Mouse (Mus musculus): ENCODE data around the gene Ank2.

The Ank2 gene

DNA sequence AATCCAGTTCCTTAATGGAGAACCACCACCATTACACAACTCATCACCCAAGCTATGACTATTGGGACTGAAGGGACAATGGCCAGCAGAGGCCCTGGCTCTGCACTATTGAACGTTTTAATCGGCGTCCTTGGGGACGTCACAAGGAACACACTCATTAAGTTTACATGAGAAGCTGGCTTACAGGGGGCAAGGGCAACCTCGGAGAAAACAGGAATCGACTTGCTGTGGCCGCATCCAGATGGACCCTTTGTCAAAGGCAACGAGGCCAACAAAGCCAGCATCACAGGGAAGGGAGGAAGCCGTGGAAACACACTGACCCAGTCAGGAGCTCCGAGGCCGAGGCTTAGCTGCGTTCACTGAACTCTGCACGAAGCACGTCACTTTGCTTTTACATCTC lies 205.1 kb downstream of the Ank2 start:
- no peak for DNase-seq (ENCODE audit: low spot score in 2 of 2)

DNA sequence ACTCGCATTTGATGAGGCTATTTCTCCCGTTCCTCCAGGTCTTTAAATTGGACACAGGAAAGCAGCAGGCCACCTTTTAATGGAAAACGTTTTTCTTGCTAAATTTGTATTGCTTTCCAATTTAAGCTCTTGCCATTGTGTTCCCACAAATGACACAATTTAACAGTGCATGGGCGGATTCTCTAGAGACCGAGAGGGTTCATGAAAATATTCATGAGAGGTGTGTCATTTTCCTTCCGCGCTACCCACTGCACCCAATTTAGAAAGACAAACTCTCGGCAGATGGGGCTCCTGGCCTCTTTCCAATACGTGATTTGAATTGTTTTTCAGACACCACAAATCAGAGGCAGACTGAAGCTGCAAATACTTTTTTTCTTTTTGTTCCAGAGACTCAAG lies 205.7 kb downstream of the Ank2 start:
- DNase-seq (ENCODE audit: low spot score in 2 of 2): peak; percentile 51 to 75

DNA sequence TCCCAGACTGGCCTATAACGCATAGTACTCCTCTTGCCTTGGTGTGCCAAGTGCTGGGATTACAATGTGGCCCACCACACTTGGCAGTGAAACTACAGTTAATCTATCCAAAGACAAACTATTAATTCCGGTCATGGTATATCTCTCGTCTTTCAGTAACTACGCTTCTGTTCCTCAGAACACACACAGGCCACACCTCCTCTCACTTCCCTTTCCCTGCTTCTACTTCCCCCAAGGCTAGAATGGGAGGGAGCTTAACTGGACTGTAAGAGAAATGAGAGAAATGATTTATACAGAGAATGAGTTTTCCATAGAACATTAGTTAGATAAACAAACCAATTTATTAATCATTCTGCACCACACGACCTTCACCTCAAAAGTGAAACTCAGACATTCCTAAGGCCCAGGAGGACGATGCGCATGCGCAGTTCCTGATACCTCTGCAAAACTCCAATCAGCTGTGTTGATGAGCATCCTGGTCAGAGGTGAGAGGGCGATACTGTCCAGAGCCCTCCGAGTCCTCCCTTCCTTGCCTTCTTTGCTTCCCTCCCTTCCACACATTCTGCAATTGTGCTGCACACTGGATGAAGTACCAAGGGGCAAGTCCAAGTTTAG lies 206.2 kb downstream of the Ank2 start:
- no peak for DNase-seq (ENCODE audit: low spot score in 2 of 2)

DNA sequence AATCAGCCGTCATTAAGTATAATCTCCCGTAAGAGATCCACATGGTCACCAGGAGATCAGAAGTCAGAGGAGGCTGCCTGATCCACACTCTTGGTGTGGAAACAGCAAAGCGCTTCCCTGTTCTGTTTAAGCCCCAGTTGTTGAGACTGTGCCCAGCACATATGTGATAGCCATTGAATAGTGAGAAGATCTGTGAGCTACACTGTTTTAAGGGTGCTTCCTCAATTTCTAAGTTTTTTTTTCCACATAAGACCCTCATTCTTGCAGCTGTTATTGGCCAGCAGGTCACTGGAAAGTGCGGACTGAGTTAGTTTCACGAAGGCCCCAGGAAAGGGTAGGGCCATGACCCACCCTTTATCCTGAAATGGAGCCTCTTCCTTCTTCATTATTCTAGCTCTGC lies 216.9 kb downstream of the Ank2 start:
- no peak for DNase-seq (ENCODE audit: low spot score in 2 of 2)

DNA sequence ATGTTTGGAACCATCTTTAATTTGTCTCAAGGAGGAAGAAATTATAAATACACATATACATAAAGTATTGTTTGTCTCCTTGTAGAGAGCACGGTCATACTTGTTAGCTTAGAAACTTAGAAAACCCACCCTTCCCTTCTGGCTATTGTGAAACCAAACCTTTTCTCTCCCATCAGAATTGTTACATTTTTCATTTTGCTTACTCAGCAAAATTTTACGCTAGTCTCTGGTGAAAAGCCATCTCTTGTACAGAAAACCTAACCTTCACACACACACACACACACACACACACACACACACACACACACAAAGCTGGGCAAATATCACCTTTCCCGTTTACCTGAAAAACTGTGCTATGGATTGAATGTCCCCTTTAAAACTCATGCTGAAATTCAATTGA lies 217.8 kb downstream of the Ank2 start:
- no peak for DNase-seq (ENCODE audit: low spot score in 2 of 2)

DNA sequence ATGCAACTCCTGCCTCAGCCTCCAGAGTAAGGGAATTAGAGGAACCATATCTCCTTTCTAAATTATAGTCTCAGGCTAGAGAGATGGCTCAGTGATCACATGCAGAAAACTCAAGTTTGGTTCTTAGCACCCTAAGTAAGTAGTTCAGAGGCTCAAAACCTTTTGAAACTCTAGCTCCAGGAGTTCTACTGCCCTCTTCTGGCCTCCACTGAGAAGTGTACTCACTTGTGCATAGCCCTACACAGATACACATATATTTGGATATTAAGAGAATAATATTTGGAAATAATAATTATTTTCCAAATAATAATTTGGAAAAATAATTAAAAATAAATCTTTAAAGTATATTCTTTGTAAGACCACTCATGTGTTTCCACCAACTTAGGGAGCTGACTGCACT lies 218.8 kb downstream of the Ank2 start:
- DNase-seq (ENCODE audit: low spot score in 2 of 2): no peak

DNA sequence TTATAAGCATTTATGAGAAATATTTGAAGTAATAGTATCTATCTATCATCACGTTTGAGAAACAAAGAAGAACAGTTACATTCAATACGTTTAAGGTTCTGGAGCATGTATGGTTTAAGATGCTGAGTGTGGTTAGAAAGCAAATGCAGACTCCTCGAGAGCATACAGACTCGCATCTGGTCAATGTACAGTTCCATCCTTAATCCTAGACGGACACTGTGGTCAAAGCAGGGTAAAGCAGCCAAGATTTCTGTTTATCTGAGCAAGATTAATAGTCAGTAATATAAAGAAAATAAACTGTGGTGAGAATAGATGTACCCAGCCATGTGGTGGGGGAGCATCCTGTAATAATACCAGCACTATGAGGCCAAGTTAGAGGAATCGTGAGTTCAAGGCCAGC lies 223.2 kb downstream of the Ank2 start:
- DNase-seq (ENCODE audit: low spot score in 2 of 2): no peak

DNA sequence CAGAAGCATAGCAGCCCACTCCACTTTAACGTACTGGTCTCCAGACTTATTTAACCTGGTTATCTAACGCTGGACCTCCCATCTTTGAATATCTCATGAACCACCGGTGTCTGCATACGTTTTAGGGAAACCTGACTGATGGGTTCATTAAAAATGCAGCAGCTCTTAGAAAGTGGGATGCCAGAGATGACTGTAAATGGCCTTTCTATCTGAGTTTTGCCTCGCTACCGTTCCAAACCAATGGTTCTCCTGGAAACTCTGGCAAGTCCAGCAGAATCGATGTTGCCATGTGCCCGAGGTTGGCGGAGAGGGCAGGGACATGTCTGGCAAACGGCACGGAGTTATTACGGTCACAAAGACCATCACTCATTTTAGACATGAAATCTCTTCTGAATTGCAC lies 226.3 kb downstream of the Ank2 start:
- DNase-seq (ENCODE audit: low spot score in 2 of 2): no peak

DNA sequence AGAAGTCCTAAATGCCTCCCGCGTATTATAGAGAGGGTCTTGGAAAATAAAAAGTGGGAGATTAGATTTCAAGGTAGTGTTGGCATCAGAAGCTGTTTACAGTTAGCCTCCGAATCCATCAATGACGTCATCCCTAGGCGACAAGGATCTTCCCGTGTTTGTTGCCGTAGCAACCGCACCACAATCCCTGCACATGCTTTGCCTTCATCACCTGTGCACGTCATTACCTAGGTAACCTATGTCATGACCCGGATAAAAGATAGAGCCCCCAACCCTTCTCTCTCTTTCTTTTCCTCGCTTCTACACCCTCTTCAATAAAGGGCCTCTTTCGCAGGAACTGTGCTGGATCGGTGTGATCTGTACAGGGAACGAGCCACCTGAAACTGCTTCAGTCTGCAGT lies 229.5 kb downstream of the Ank2 start:
- no peak for DNase-seq (ENCODE audit: low spot score in 2 of 2)

DNA sequence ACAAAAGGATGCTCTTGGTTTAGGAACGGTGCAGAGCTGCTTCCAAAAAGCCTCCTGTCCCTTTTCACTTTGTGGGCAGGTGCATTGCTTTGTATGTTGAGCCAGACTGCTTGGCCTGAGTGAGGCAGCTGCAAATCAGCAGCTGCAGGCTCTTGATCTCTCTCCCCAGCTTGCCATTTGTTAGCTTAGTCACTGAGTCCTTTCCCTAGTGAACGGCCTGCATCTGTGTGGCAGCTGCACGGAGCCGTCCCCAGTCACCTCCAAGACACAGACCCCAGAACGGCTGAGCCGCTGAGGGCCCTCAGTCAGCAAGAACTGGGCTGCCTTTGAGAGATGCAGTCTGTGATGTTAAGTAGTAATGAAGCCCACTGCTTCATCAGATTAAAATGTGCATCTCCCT lies 231.3 kb downstream of the Ank2 start:
- no peak for DNase-seq (ENCODE audit: low spot score in 2 of 2)

DNA sequence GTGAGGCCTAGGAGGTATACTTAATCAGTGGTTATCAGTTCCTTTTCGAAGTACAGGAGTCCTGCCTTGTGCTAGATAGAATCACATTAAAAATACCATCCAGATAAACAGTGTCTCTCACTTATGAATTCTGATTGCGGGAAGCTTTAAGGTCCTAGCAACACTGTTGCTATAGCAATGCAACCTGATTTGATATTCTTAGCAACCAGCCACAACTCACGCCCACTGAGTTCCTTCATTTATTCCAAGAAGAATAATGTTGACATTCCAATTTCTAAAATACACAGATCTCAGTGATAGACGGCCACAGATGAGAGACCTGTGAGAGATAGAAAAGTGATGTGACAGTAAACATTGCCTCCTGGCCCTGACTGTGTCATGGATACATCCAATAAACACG lies 233.4 kb downstream of the Ank2 start:
- DNase-seq (ENCODE audit: low spot score in 2 of 2): no peak

DNA sequence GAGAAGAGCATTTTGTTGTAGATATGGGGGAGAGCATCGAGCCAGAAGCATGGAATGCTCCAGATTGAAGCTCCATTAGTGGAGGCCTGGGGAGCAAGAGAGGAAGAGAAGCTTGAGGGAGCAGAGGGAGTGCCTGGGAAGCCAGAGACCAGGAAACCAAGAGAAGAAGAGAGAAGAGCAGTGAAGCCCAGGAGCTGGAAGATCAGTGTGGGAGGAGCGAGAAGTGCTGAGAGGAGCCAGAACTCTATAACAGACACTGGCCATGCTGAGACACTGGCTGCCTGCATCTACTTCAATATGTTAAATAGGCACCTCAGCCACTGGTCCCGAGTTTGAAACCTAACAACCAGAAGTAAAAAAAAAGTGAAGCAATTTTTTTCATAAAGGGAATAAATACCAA lies 234.0 kb downstream of the Ank2 start:
- DNase-seq (ENCODE audit: low spot score in 2 of 2): no peak

DNA sequence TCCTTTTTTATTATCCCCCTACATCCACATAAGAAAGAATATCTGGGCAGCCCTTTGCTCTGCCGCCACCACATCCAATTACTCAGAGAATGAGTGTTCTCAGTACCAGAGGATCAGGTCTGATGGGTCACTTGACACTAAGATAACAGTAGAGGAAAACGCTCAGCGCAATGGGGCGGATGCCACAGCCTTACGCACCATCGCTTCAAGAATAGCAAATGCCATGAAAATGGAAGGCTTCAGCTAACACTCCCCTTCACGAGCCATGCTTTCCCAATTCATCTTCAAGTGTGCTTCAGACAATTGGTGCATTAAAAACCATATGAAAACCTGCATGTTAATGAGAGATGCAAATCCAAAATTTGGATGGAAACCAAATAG lies 238.4 kb downstream of the Ank2 start:
- no peak for DNase-seq (ENCODE audit: low spot score in 2 of 2)

DNA sequence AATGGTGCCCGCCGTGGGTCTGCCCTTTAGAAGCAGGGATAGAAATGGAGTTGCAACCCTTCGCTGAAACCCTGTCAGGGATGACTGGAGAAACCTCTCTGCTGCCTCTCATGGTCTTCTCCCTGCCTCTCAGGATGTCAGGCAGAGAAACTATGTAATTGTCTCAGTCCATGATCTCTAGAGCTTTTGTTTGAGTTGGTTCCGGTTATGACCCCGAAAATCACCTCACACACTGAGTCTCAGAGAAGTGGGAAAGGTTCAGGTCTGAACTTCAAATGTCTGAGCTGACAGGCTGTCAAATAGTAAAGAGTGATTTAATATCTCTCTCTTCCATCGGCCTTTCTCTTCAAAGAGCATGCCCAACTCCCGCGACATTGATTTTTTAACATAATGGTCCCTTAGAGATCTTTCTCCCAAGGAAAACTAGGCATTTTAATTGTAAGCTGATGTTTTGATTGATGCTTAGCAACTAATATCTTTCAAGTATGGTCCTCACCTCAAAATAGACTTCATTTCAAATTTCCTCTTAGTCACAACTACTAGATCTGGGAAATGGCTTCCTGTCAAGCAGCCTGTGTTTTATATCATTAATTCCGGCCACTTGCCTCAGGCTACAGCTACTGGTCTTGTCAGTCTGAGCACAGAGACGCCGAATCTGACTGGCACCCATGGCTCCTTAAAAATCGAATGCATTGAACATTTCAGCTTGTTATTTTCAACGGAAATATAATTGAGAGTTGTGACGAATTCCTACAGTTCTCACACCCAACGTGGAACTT lies 239.0 kb downstream of the Ank2 start:
- no peak for DNase-seq (ENCODE audit: low spot score in 2 of 2)

DNA sequence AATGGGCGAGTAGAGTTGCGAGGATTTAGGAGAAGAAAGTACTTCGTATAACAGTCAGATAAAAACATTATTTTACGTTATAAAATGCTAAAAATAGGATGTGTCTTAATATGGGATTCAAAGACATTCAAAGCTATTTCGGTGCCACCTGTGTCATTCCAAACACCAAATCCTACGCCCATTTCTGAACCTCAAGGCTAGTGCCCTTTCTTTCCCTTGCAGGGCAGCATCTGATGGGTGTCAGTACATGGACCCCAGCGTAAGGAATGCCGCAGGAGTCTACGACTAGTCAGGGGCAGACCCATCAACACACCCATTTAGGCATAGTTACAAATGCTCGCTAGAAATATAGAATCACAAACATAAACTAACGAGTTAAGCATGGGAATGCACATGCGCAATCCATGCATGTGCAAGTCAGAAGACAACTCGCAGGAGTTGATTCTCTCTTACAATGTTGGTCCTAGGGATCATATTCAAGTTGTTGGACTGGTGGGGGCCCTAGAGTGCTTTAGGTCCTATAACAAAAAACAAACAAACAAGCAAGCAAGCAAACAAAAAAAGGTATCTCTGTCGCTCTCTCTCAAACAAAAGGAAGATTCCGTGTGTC lies 240.6 kb downstream of the Ank2 start:
- DNase-seq (ENCODE audit: low spot score in 2 of 2): no peak

DNA sequence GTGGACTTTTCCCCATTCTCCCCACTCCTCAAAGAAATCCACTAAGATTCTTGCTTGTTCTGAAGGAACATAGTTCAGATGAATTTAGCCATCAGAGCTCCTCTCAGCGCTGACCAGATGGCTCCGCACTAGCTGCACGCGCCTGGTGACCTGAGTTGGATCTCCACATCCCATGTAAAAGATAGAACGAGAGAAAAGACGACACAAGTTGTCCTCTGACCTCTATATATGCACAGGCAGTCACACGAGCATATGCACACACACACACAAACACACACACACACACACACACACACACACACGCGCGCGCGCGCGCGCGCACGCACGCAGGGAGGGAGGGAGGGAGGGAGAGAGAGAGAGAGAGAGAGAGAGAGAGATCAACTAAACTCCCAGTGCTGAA lies 241.2 kb downstream of the Ank2 start:
- DNase-seq (ENCODE audit: low spot score in 2 of 2): no peak

DNA sequence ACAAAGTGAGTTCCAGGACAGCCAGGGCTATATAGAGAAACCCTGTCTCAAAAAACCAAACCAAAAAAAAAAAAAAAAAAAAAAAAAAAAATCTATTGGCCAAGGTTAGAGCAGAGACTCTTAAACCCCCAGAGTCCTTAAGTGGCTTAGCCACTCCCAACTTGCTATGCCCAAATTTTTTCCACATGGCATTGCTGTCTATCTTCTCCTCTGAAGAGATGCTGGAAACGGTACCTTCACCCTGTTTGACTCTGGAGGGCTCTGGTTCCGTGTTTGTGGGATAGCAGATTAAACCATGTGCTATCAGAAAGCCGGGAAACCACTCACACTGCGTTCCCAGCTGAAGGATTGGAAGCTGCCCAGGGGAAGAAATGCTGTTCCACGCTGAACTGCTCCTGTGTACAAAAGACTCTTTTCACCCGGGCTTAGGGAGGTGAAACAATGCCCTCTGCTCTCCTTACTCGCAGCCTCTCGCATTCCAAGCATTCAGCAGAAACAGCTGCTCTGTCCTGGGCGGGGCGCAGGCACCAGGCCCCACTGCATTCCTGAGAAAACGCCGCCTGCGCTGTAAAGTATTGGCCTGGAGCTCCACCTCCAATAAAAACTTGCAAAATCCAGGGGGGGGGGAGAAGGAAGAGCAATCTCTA lies 241.7 kb downstream of the Ank2 start:
- DNase-seq (ENCODE audit: low spot score in 2 of 2): no peak

DNA sequence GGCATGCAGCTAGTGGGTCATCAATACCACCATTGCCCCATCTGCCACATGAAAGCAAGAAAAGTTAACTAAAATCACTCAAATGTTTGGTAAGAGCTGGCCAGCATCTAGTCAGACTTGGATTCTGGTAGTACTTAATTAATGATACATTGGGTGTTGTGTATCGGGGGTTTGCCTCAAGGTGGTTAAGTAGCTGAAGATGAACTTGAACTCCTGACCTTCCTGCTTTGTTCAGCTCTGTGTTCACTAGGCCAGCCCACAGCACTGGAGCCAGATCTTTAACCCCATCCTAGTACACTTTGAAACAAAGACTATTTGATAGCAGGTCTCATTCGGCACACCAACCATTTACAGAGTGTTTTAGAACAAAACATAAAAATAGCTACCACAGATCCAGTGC lies 242.5 kb downstream of the Ank2 start:
- no peak for DNase-seq (ENCODE audit: low spot score in 2 of 2)

DNA sequence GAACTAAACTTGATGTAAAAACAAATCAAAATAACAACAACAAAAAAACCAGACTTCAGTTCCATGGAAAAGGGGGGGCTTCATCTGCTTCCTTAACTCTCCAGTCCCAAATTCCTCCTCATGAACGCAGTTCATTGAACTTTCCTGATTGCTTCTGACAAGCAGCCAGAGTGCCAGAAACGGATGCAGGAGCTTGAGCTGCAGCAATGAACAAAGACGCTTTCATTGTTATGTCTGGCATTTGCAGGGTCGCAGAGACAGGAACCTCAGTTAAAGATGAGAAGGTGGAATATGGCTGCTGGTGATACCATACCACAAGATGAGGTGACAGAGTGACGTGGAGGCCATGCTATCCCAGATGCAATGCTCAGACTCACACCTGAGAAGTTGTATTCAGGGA lies 248.2 kb downstream of the Ank2 start:
- no peak for DNase-seq (ENCODE audit: low spot score in 2 of 2)

DNA sequence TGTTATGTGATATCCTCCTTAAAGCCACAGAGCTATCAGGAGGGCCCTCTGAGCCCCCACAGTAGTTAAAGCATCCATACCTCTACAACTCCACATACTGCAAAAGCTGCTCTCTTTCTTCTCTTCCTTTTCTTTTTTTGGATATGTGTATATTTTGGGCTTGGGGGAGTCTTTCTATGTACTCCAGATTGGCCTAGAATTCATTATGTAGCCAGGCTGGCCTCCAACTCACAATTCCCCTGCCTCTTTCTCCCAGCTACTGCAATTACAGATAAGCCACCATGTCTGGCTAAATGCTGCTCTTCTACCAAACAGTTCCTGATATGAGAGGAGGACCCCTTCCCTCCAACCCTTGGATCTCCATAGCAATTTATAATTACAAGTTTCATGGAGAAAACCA lies 250.5 kb downstream of the Ank2 start:
- no peak for DNase-seq (ENCODE audit: low spot score in 2 of 2)

DNA sequence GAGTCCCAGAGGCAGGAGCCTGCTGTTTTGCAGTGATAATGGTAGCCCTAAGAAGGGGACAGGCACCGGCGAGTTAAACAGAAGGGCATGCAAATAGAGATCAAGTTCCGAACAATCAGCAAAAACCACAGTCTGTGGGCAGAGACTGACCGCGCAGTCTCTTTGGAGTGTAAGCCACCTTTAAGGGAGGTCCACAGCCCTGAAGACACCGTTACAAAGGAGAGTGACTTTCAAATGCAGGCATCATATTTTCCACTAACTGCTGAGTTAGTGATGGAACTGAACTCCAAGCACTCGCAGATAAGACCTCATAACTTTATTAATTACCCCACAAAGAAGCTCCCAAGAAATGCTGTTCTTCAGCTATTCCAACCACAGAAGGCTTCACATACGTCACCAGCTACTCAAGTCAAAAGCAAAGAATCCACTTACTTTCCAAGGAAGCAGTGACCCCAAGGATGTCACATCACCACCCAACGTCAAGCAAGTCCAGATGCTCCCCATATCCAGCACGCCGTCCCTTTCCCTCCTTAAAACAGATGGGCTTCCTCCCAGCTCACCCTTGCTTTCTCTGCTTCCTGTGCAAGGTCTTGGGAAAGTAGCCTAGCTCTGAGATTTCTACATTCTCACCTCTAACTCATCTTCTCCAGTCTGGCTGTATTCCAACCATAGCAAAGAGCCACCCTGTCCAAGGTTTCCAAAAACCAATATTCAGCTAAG lies 252.0 kb downstream of the Ank2 start:
- no peak for DNase-seq (ENCODE audit: low spot score in 2 of 2)

DNA sequence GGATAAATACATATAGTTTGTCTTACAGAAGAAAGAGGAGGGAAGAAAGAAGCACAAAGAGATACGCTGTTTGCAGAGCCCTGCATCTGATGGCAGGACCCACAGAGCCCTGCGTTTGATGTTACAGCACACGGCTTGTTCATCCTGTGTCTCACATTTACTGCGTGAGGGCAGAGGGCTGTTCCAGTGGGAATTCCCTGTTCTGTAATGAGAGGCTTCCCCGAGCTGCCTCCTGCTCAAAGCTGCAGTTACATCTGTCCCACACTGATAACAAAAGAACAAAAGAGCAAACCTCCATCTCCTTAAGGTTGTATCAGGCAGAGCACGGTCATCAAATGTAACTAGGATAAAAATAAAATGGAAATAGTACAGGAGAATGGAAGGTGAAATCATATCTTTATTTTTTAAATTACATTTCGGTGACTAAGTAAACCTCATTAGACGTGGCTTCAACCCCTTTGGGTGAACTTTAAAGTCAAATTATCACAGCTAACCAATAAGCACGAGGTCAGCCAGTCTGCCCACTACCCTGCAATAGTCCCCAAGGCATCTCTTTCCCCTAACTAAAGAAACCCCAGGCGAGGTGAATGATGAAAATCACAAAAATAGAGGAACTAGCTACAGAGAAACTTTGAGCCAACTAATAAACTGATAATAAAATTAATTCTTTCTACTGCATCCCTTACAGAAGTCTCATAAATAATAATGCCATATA lies 255.1 kb downstream of the Ank2 start:
- no peak for DNase-seq (ENCODE audit: low spot score in 2 of 2)
